Mouse (Mus musculus) left cerebral cortex, adult 2 months (tissue): Measurements from ENCODE around the gene Fndc5. TPM values are rescaled to one million over a fixed set of nuclear protein-coding genes. Genes with fewer than 3 reads are reported as not detected.

ENCODE experiments used
- DNase-seq, 2 experiments: peaks; one replicate each; pipeline ENCODE4 v3.0.0; 2021 to 2022; ENCODE audit warnings: low spot score in 2 of 2, mixed read lengths in 1 of 2; ENCODE audit errors: extremely low spot score in 1 of 2
- H3K27ac ChIP-seq: fragments of 200-600 bp; 2 replicates; pipeline ENCODE4 v1.8.1; 2022
- H3K4me3 ChIP-seq: fragments of 200-600 bp; 2 replicates; pipeline ENCODE4 v1.8.1; 2022
- CTCF ChIP-seq: fragments of 200-600 bp; IDR thresholded peaks from 2 replicates; pipeline ENCODE4 v1.8.1; 2022; ENCODE audit warnings: antibody characterized with exemption, mild to moderate bottlenecking, moderate library complexity
- intact Hi-C: fragments of 180-260 bp; cut with DNase I; formaldehyde crosslinking; loops from one replicate; pipeline ENCODE4 v1.15.1; 2025
- total RNA-seq, 2 experiments: library from RNA; stranded (reverse); gene quantifications; 2 replicates each; pipeline ENCODE4 v1.2.3; 2021

Gene Fndc5
- total RNA-seq, 2 experiments from 2014 or later: 54.0 to 58.1 TPM

DNA sequence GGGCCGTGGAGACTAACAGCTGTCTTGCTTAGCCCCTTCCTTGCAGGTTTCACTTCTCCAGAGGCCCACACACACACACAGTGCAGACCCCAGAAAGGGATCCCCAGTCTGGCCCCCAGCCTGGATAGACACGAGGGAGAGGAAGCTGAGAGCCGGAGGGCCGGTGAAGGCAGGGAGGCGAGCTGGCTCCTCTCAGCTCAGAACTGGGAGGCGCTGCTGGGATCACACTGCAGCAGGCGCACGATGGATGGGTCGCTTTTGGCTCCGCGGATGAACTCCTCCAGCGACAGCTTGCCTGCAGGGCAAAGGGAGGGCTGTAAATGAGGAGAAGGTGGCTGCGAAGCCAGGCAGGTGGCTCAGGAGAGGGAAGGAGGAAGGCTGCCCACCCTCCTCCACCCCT is 24.6 kb upstream of the Fndc5 start:
- no peak overlapping the region for H3K27ac ChIP-seq
- DNase-seq: no peak
- no peak for TF ChIP-seq CTCF
- H3K4me3 ChIP-seq: no peak overlapping the region
- intact Hi-C loops: no loop called here

GRCm38 (mm10) chr4:129113083-129113988 is 23.5 kb upstream of the Fndc5 start:
- intact Hi-C loops: no loop called here
- peak; percentile 83 to 91 for DNase-seq
- H3K4me3 ChIP-seq: no peak overlapping the region
- peak; percentile 100 for TF ChIP-seq CTCF
- H3K27ac ChIP-seq: peak overlapping the region; percentile 36; the same call in 1 of the 2 replicates

DNA sequence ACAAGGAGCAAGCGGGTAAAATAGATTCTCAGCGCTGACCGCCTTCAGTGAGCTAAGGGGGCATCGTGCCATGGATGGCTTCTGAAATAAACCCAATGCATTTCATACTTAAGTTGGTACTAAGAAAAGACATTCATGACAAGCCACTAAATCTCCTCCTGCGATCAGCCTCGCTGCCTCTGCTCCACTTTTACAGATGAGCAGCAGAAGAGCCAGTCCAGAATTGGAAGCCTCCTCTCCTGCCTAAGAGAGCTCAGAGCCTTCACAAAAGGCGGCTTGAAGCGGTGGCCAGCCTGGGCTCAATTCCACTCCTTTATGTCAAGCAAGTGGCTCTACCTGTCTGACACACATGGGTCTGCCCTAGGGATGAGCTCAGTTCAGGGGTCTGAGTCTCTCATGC is 20.1 kb upstream of the Fndc5 start:
- intact Hi-C loops: no loop called here
- no peak for TF ChIP-seq CTCF
- Histone ChIP-seq H3K4me3 (no peak overlapping the region), H3K27ac (peak overlapping the region; percentile 76)
- no peak for DNase-seq

GRCm38 (mm10) chr4:129117720-129118510 is 18.9 kb upstream of the Fndc5 start:
- peak overlapping the region; percentile 76; the same call in 1 of the 2 replicates for H3K27ac ChIP-seq
- intact Hi-C loops: no loop called here
- no peak for TF ChIP-seq CTCF
- DNase-seq: peak in 1 of 2 experiments; percentile 10
- no peak overlapping the region; the same call in 1 of the 2 replicates for H3K4me3 ChIP-seq

DNA sequence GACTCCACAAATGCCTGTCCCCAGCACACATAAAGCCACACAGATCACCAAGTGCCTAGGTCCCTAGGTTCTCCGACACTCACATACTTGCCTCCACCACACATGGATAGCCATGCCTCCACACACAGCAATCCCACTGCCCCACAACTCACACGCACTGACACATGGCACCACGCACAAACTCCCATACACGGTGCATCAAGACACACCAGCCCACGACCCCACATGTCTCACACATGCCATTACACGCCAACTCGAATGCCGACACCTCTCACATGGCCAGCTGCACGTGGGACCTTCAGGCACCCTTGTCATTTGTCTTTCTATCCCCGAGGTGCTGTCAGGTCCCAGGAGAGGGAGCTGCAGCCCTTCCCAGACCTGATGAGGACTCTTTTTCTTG is 17.1 kb upstream of the Fndc5 start:
- intact Hi-C loops: no loop called here
- DNase-seq: peak in 1 of 2 experiments; percentile 22
- H3K27ac ChIP-seq: peak overlapping the region; percentile 86
- H3K4me3 ChIP-seq: peak overlapping the region; percentile 79
- TF ChIP-seq CTCF: no peak

- intact Hi-C loops: no loop called here
Observed at GRCm38 (mm10) chr4:129120520-129121445, 16.0 kb upstream of the Fndc5 start.

GRCm38 (mm10) chr4:129121569-129122086 is 15.2 kb upstream of the Fndc5 start, which contains the start of gene Hpca:
Hpca (minus strand) TSS chr4:129122036.
- Histone ChIP-seq H3K27ac (peak within 1 kb of the TSS; percentile 86), H3K4me3 (peak within 1 kb of the TSS; percentile 79)
- TF ChIP-seq CTCF: no peak
- no peak for DNase-seq
- intact Hi-C loops: no loop called here

More at GRCm38 (mm10) chr4:129120520-129121445, 16.0 kb upstream of the Fndc5 start:
- TF ChIP-seq CTCF: peak; percentile 14
- H3K4me3 ChIP-seq: peak overlapping the region; percentile 79
- peak; percentile 68 to 77 for DNase-seq
- H3K27ac ChIP-seq: peak overlapping the region; percentile 86

DNA sequence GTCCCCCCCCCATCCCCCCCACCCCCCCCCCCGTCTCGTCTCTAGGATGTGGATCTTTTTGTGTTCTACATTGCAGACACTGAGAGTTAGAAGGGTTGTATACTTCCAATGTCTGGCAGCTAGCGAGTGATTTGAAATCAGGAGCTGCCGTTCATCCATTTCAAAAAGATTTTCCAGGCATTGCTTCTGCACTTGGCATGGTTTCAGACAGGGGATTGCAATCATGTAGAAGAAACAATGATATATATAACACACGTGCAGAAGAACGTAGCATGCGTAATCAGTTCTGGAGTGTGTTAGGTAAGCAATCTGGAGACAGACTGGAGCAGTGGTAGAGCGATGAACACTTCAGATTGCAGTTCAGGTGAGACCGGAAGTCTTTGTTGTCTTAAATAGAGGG is 14.7 kb upstream of the Fndc5 start:
- Histone ChIP-seq H3K27ac (no peak overlapping the region), H3K4me3 (no peak overlapping the region)
- no peak for DNase-seq
- no peak for TF ChIP-seq CTCF
- intact Hi-C loops: no loop called here

DNA sequence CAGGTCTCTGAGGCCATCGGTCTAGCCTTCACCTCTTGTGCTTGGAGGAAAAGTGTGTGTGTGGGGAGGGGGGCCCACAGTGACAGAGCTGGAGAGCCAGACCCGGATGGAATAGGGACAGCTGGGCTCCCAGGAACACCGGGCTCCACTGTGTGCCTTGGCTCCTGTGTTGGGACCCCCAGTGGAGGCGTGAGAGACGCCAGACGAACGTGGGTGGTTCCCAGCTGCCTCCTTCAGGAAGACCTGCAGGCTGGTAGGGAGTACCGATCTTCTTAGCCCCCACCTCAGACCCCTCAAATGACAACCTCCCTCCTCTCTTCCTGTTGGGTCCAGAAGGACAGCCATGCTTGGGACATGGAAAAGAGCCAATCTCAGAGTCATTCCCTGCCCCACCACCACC is 14.1 kb upstream of the Fndc5 start:
- intact Hi-C loops: no loop called here
- H3K27ac ChIP-seq: no peak overlapping the region
- no peak for TF ChIP-seq CTCF
- DNase-seq: peak in 1 of 2 experiments; percentile 25
- no peak overlapping the region for H3K4me3 ChIP-seq

GRCm38 (mm10) chr4:129124652-129125146 is 12.1 kb upstream of the Fndc5 start:
- H3K27ac ChIP-seq: no peak overlapping the region

More at GRCm38 (mm10) chr4:129124652-129125146, 12.1 kb upstream of the Fndc5 start:
- H3K4me3 ChIP-seq: no peak overlapping the region
- DNase-seq: peak; percentile 48 to 68
- TF ChIP-seq CTCF: no peak
- intact Hi-C loops: no loop called here
